Mouse (Mus musculus): ENCODE measurements around the gene Ralbp1. TPM values are rescaled to one million over a fixed set of nuclear protein-coding genes. Genes with fewer than 3 reads are reported as not detected.

Gene Ralbp1
- total RNA-seq, 1 experiment from 2014 or later: 102 TPM

DNA sequence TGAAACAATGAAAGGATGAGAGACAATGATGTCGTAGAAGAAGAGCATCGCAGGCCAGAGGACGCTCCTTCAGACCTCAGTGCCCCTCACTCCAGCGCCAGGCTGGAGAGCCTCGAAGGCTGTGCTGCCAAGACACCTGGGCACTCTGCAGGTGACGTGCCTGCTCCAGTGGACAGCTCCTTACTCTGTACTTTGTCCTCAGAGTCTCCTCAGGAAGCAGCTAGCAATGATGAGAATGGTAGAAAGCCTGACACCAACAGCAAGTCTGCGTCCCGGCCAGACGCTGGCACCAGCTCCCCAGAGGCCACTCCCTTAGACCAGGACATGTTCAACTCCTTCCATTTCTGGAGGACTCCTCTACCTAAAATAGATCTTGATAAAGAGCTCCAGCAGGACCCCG, 61.4 kb downstream of the Ralbp1 start:
- ATAC-seq (replicated peaks; ENCODE audit: insufficient number of reproducible peaks, low FRiP score, low TSS enrichment, poor library complexity, severe bottlenecking): 0 out of 2 replicates have a peak, but pooled peaks have one; percentile 22

DNA sequence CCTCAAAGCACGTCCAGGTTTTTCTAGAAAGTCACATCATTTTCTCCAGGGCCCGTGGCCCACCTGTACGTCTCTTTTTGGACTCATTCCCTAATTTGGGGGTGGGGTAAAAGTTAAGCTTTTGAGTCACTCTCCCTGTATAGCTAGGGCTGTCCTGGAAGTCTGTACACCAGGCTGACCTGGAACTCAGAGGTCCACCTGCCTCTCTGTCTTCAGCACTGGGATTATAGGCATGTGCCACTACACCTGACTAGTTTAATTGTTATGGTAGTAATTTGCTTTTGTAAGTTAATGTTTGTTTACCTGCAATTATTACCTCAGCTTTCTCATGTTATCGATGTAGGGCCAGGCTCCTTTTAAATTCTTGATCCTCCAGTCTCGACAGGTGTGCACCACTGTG, 63.2 kb downstream of the Ralbp1 start:
- ATAC-seq (replicated peaks; ENCODE audit: insufficient number of reproducible peaks, low FRiP score, low TSS enrichment, poor library complexity, severe bottlenecking): no peak

DNA sequence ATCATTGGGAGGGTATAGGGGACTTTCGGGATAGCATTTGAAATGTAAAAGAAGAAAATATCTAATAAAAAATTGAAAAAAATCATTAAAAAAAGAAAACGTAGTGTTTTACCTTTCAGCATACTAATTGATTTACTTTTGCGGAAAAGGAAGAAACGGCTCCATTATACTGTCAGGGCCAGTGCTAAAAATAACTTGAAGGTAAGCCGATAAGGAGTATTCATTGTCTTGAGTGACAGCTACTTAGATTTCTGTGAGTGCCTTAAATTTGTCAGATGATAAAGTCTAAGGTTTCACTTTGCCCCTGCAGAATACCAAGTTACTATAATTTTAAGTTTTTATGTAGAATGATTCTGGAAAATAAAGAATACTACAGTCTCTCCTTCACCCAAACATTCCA, 65.4 kb downstream of the Ralbp1 start:
- no peak for ATAC-seq (replicated peaks; ENCODE audit: insufficient number of reproducible peaks, low FRiP score, low TSS enrichment, poor library complexity, severe bottlenecking)

DNA sequence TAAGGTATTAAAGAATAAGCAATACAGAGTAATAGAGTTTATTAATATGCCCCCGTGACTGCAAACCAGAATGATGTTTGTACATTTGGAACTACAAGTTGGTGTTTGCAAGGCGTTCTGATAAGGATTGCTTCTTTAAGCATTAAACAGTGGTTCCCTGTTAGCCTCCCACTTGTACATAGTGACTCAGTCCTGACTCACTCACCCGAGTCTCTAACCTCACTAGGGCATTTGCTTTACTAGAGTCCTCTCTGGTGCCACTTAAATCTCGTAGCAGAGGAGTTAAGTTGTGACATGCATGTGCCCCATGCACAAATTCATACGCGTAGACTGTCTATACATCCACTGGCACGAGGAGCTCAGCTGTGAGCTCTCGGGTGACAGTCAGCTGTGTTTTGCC, 71.8 kb downstream of the Ralbp1 start:
- no peak for ATAC-seq (replicated peaks; ENCODE audit: insufficient number of reproducible peaks, low FRiP score, low TSS enrichment, poor library complexity, severe bottlenecking)

DNA sequence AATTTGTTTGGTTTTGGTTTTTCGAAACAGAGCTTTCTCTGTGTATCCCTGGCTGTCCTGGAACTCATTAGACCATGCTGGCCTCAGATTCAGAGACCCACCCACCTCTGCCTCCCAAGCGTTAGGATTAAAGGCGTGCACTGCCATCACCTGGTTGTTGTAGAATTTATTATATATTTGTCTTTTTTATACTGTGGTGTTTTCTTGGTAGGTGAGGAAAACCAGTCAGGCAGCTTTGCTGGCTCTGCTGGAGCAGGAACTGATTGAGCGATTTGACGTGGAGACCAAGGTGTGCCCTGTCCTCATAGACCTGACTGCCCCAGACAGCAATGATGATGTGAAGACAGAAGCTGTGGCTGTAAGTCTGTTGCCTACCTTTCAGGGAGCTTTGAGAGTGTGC, 74.6 kb downstream of the Ralbp1 start:
- ATAC-seq (replicated peaks; ENCODE audit: insufficient number of reproducible peaks, low FRiP score, low TSS enrichment, poor library complexity, severe bottlenecking): no peak

DNA sequence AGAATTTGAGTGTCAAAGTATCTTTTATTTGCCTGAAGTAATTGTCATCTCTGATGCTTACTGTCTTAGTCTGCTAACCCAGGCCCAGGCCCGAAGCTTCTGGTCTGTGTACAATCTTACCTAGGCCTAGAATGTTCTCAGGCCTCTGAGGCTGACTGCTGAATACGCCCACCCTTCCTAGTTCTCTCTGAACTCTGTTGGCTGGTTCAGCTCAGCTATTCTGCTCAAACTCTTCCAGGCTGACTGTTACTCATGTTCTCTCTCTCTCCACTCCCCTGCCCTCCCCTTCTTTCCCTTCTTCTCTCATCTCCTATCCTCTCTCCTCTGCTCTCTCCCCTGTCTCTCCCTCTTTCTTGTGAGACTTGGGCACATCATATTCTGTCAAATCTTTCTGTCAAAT, 79.2 kb downstream of the Ralbp1 start:
- no peak for ATAC-seq (replicated peaks; ENCODE audit: insufficient number of reproducible peaks, low FRiP score, low TSS enrichment, poor library complexity, severe bottlenecking)

DNA sequence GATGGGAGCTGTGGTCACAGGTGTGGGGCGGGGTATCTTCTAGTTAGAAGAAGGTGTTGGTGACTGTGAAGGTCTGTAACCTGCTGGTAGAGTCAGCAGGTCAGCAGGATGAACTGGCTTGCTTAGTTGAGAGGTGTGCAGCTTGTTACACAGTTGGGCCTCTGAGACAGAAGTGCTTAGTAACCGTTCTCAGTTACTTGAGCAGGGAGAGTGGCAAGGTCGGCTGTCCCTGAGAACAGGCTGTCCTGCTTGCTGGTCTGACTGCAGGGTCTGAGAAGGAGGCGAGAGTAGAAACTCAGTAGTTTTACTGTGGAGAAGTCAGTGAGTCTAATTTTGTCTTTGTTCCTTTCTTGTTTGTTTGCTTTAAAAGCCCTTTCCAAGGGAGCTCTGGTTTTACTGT, 79.6 kb downstream of the Ralbp1 start:
- ATAC-seq (replicated peaks; ENCODE audit: insufficient number of reproducible peaks, low FRiP score, low TSS enrichment, poor library complexity, severe bottlenecking): no peak

DNA sequence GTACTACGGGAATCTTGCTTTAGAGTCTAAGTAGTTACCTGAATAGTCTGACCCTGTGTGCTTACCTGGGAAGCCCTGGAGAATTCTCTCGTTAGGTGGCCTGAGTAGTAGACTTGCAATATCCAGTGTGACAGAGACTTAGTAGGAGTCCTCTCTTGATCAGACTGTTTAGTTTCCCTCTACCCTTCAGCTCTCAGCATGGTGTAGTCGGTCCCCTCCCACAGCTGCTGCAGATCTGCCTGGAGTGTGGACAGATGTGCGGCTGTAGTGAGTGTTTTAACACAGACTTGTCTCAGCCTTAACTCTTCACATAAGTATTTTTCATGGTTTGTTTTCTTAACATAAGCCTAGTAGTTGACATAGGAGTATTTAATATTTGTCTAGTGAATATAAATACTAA, 83.6 kb downstream of the Ralbp1 start:
- ATAC-seq (replicated peaks; ENCODE audit: insufficient number of reproducible peaks, low FRiP score, low TSS enrichment, poor library complexity, severe bottlenecking): no peak

DNA sequence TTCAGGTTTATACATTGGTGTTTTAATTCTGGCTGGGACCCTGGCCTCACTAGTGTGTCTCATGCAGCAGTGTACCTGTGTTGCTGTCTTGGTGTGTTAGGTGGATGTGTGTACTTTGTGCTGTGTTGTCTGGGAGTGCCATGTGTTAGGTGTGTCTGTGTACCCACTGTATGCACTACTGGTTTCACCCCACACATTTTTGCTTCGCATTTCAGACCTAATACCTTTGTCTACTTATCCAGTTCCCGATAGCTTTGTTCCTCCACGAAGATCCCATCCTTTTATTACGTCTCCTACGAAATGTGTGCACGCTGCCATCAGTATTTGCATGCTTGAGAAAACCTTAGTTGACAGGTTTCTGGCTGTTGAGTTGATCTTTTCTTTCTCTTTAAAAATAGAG, 85.1 kb downstream of the Ralbp1 start:
- ATAC-seq (replicated peaks; ENCODE audit: insufficient number of reproducible peaks, low FRiP score, low TSS enrichment, poor library complexity, severe bottlenecking): no peak

DNA sequence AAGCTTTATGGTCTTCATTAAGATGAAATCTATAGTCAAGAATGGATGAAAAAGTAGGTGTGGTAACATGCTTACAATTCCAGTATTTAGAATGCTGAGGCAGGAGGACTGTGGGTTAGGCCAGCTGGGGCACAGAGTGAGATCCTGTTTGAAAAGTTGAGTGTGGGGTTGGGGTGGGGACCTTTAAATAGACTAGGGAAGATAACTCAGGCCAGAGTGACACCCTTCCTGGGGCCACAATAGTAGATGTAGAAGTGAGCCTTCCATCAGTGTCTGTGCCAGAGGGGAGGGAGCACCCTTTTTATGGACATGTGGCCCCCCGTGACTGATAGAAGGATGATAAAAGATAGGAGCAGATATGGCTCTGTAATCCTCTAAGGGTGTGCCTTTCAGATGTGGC, 86.2 kb downstream of the Ralbp1 start:
- no peak for ATAC-seq (replicated peaks; ENCODE audit: insufficient number of reproducible peaks, low FRiP score, low TSS enrichment, poor library complexity, severe bottlenecking)

DNA sequence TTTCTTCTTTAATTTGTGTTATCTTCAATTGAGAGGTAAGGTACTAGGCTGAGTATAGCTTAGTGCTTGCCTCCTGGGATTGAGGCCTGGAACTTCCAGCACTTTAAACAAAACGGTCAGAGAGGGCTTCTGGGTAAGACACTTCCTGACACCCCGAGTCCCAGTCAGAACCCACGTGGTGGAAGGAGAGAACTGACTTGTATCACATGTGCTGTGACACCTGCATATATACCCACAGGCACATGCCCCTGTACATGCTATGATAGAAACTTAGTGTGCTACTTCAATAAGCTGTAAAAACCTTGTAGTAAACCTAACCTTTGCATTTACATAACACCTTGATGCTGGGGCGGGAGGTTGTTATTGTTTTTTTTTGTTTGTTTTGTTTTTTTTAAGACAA, 87.2 kb downstream of the Ralbp1 start:
- ATAC-seq (replicated peaks; ENCODE audit: insufficient number of reproducible peaks, low FRiP score, low TSS enrichment, poor library complexity, severe bottlenecking): no peak

Other genes with a start within 250 kb of the Ralbp1 start
- 0.21 to 0.39 TPM (median 0.38 TPM) in 3 replicates for gene Txndc2, start 243.6 kb downstream of the Ralbp1 start, total RNA-seq (2017)
- gene Rab31, start 113.0 kb downstream of the Ralbp1 start, total RNA-seq (2017): 51.0 to 80.4 TPM (median 75.8 TPM) in 3 replicates
- gene Ppp4r1, start 103.2 kb downstream of the Ralbp1 start, total RNA-seq (2017): 81.9 to 108 TPM (median 105 TPM) in 3 replicates
- gene Twsg1, start 65.4 kb upstream of the Ralbp1 start, total RNA-seq (2017): 4.4 to 6.4 TPM (median 5.1 TPM) in 3 replicates
- gene Ankrd12, start 191.3 kb upstream of the Ralbp1 start, total RNA-seq (2017): 60.7 to 91.8 TPM (median 63.4 TPM) in 3 replicates
- 97.5 to 124 TPM (median 101 TPM) in 3 replicates for gene Ndufv2, start 215.8 kb upstream of the Ralbp1 start, total RNA-seq (2017)
- 15.0 to 43.3 TPM (median 25.2 TPM) in 3 replicates for gene Washc1, start 225.7 kb upstream of the Ralbp1 start, total RNA-seq (2017)
- gene Ddx11, start 237.7 kb upstream of the Ralbp1 start, total RNA-seq (2017): 4.5 to 12.8 TPM (median 8.1 TPM) in 3 replicates